Mouse (Mus musculus) forebrain, embryonic 10.5 days (tissue): ENCODE measurements around the gene Bbs4. TPM values are rescaled to one million over a fixed set of nuclear protein-coding genes. Genes with fewer than 3 reads are reported as not detected.
"Not testable (repeated sequence)": the region's sequence is repeated elsewhere in the genome, so short reads cannot be mapped to it uniquely, and the experiment has no call there.

ENCODE experiments used
- DNase-seq: peaks from one replicate; pipeline ENCODE4 v3.0.0-alpha.2; 2017; ENCODE audit warnings: low spot score; ENCODE audit errors: extremely low spot score
- H3K27ac ChIP-seq: fragments of 300-500 bp; sonication (generic); 2 replicates; pipeline ENCODE4 v1.5.1; 2016; ENCODE audit warnings: mild to moderate bottlenecking
- H3K27me3 ChIP-seq: fragments of 300-500 bp; sonication (generic); 2 replicates; pipeline ENCODE4 v1.6.1; 2016; ENCODE audit warnings: mild to moderate bottlenecking; ENCODE audit not compliant: poor library complexity, severe bottlenecking
- H3K36me3 ChIP-seq: fragments of 300-500 bp; sonication (generic); replicated peaks from 2 replicates; pipeline ENCODE4 v1.6.1; 2016; ENCODE audit warnings: mild to moderate bottlenecking, moderate library complexity
- H3K4me1 ChIP-seq: fragments of 300-500 bp; sonication (generic); 2 replicates; pipeline ENCODE4 v1.6.1; 2016
- H3K4me3 ChIP-seq: fragments of 300-500 bp; sonication (generic); 2 replicates; pipeline ENCODE4 v1.5.1; 2016; ENCODE audit warnings: mild to moderate bottlenecking, moderate library complexity
- H3K9me3 ChIP-seq: fragments of 300-500 bp; sonication (generic); 2 replicates; pipeline ENCODE4 v1.6.1; 2016; ENCODE audit warnings: mild to moderate bottlenecking, moderate library complexity
- WGBS: fragments of 180-500 bp; shearing (Covaris S2); methylation state at CpG from one replicate; pipeline ENCODE4 v1.1.7; 2016; 5-methylcytosine and 5-hydroxymethylcytosine counted together
- polyA plus RNA-seq: library from polyadenylated mRNA; unstranded; fragments of >200 nt; fragmentation: Nextera tagmentation; extraction: Ambion mirVana; gene quantifications from 2 replicates; pipeline ENCODE4 v1.2.1, GENCODE M21; 2016

Gene Bbs4
- polyA plus RNA-seq = 20.2 and 21.9 TPM in 2 replicates

DNA sequence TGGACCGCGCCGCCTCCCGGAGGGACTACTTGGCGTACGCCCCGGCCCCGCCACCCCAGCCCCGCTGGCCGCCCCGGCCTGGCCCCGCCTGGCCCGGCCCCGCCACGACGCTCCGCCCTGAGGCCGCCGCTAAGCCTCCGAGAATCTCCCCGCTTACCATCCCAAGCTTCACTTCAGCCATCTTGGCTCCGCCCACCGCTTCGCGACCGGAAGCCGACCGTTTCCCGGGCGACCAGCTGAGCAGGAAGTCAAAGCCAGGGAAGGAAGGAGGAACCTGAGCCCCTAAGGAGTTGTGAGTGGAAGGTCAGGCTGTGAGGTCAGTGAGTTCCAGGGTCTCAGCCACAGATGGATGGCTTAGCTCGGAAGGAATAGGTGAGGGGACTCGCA is at the start of gene Bbs4:
Gene Bbs4, minus strand, starts transcription at position 256 of the 387 bp plus-strand sequence.
- under 1% methylated on average over 32 of the region's 32 CpGs for WGBS
- peak; percentile 93 for DNase-seq

DNA sequence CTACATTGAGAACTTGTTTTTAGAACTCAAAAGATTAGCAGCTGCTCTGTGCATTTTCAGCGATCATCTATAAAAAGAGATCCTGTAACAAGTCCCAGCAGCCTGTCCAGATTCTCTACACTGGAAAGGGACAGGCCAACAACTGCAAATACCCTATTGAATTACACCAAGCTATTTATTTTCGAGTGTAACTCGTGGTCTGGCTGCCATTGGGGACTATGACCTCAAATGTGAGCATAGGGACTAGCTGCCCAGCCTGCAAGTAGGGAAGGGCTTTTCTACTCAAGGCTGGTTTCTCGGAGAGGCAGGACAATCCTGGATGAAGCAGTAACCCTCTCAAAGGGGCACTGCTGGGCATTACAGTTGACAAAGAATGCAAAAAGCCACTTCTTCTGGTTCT is 35.8 kb upstream of the Bbs4 start:
- Histone ChIP-seq H3K9me3 (no peaks in the 10 kb centered on the region), H3K36me3 (peaks cover 41% of the 10 kb centered on the region), H3K4me3 (no peak overlapping the region), H3K4me1 (no peaks in the 10 kb centered on the region), H3K27me3 (no peaks in the 10 kb centered on the region), H3K27ac (no peak overlapping the region)
- WGBS = 89% methylated on average over 4 of the region's 4 CpGs
- no peak for DNase-seq

More for the DNA sequence above, at the start of gene Bbs4:
- Histone ChIP-seq H3K27me3 (no peaks in the 10 kb centered on the region), H3K36me3 (no peaks in the 10 kb centered on the region), H3K27ac (peak within 1 kb of the TSS; percentile 91), H3K4me3 (peak within 1 kb of the TSS; percentile 71), H3K4me1 (peaks cover 15% of the 10 kb centered on the region), H3K9me3 (no peaks in the 10 kb centered on the region)

DNA sequence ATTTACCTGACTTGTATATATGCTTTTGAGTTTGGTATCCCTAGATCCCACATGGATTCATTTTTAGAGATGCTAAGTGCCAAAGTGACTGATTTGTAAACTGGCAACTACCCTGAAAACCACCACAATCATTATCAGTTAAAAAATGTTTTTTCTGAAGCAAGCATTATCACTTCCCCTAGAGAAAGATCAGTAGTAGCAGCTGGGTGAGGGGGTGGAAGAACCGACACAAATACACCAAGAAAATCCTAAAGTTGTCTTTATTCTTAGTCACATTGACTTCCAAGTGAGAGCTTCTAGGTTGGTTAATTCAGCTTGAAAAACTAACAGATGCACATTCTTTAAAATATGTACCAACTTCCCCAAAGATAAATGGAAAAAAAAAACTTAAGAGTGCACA is 35.0 kb upstream of the Bbs4 start:
- no peaks in the 10 kb centered on the region for H3K9me3 ChIP-seq
- WGBS = 81% methylated on average over 1 of the region's 1 CpGs
- no peak overlapping the region for H3K4me3 ChIP-seq
- H3K4me1 ChIP-seq = no peaks in the 10 kb centered on the region
- no peak for DNase-seq
- no peaks in the 10 kb centered on the region for H3K27me3 ChIP-seq
- peaks cover 34% of the 10 kb centered on the region for H3K36me3 ChIP-seq
- no peak overlapping the region for H3K27ac ChIP-seq

DNA sequence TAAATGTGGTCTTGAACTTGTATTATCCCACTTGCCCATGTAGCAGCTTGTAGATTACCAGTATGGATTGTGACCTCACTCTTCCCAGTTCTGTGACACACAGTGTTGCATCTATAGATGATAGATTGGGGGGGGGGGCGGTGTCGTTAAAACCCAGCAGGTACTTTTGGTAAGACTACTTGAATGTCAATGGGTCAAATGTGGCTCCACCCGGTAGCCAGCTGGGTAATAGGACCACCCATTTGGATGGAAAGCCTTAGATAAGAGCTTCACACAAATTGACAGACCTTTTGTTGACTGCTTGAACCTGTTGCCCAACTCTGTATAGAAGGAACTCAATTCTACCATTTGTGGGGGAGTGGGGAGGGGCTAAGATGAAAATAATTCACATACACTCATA is 34.2 kb upstream of the Bbs4 start:
- H3K27ac ChIP-seq = no peak overlapping the region
- H3K4me1 ChIP-seq = no peaks in the 10 kb centered on the region
- H3K27me3 ChIP-seq = no peaks in the 10 kb centered on the region
- 55% methylated on average over 3 of the region's 3 CpGs for WGBS
- H3K4me3 ChIP-seq = no peak overlapping the region
- H3K36me3 ChIP-seq = peaks cover 25% of the 10 kb centered on the region
- H3K9me3 ChIP-seq = no peaks in the 10 kb centered on the region
- no peak for DNase-seq

DNA sequence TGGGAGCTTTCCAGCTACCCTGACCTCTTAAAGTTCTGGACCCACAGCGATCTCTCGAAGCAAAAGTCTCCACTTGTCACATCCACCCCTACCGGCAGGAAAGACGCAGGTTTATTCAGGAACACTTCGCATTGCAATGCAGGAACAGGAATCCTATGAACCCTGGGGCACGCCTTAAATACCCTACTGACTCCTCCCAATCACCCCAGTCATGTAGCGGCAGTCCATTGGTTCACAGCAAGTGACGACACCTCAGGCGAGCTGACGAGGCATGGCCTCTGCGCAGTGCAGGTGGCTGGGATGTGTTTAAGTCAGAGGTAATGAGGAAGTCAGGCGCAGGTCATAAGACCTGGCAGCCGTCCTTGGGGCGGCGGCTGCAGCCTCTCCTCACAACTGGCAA is 22.3 kb upstream of the Bbs4 start:
- WGBS = 94% methylated on average over 15 of the region's 15 CpGs
- H3K9me3 ChIP-seq = peaks cover 20% of the 10 kb centered on the region
- DNase-seq = no peak
- H3K27me3 ChIP-seq = no peaks in the 10 kb centered on the region
- H3K4me3 ChIP-seq = no peak overlapping the region
- H3K4me1 ChIP-seq = no peaks in the 10 kb centered on the region
- H3K36me3 ChIP-seq = no peaks in the 10 kb centered on the region
- H3K27ac ChIP-seq = no peak overlapping the region

DNA sequence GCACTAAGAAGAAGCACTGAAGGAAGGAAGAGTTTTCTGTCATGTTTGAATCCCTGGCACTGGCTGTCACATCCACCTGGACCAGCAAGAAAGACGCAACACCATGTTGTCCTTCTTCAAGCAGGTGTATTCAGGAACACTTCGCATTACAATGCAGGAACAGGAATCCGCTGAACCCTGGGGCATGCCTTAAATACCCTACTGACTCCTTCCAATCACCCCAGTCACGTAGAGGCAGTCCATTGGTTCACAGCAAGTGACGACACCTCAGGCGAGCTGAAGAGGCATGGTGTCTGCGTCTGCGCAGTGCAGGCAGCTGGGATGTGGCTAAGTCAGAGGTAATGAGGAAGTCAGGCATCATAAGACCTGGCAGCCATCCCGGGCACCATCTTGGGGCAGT is 16.3 kb upstream of the Bbs4 start:
- Histone ChIP-seq H3K36me3 (no peaks in the 10 kb centered on the region), H3K27ac (no peak overlapping the region), H3K27me3 (no peaks in the 10 kb centered on the region), H3K4me3 (no peak overlapping the region), H3K4me1 (no peaks in the 10 kb centered on the region), H3K9me3 (peaks cover 24% of the 10 kb centered on the region)
- no peak for DNase-seq
- WGBS = 90% methylated on average over 9 of the region's 9 CpGs

DNA sequence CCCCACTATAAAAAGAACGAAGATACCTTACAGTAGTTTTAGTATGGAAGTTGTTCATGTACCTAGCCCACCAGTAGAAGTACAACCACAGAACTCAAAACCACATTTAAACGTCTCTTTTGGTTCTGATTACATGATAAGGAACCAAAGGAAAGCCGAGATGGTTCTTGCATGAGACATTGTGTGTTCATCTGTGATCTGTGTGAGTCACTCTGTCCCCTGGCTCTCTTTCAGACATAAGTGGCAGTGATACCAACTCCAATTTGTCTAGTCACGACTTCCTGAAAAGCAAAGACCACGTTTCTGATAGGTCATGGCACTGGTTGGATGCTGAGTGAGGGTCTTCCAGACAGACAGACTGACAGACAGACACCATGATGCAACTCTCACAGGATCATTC is 15.9 kb upstream of the Bbs4 start:
- DNase-seq = no peak
- H3K9me3 ChIP-seq = peaks cover 23% of the 10 kb centered on the region
- H3K27ac ChIP-seq = no peak overlapping the region
- 86% methylated on average over 5 of the region's 5 CpGs for WGBS
- no peak overlapping the region for H3K4me3 ChIP-seq
- H3K27me3 ChIP-seq = no peaks in the 10 kb centered on the region
- H3K4me1 ChIP-seq = no peaks in the 10 kb centered on the region
- H3K36me3 ChIP-seq = no peaks in the 10 kb centered on the region

DNA sequence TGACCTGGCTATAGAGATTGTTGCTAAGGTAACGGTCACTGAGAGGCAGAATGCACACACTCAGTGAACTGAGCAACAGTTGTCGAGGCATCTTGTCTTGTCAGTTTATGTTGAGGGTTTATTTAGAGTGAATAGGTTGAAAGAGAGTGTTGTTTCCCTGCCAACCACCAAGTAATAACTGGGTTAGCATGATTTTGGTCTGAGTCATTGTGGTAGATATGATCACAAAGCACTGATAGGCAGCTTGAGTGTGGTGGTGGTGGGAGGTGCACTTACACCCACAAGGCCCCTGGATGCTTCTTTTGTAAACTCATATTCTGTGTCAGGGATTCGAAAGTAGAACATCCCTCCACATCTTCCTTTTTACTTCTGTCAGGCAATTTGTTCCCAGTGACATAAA is 7.2 kb upstream of the Bbs4 start:
- H3K27me3 ChIP-seq, DNase-seq, H3K4me1 ChIP-seq, H3K36me3 ChIP-seq, H3K27ac ChIP-seq, H3K4me3 ChIP-seq, H3K9me3 ChIP-seq: not testable (repeated sequence)
- WGBS = 75% methylated on average over 2 of the region's 3 CpGs

DNA sequence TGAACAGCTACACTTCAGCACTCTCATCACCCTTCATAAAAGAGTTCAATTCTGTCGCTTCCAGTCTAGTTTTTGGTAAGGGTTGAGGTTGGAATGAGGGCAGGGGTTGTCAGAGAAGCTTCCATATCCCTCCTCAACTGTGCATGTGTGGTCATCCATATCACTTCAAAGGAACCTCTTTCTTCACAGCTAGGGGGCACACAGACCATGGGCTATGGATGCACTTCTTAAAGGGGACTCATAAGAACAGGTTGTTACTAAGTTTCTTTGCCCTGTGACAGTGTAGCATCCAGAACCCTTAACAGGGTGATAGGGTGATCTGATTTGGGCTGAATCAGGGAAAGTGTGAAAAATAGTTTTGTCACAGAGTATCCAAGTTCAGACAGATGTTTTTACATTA is 4.7 kb upstream of the Bbs4 start:
- not testable (repeated sequence) for DNase-seq, H3K4me3 ChIP-seq, H3K27me3 ChIP-seq, H3K36me3 ChIP-seq, H3K9me3 ChIP-seq, H3K4me1 ChIP-seq, H3K27ac ChIP-seq
- 57% methylated on average over 1 of the region's 1 CpGs for WGBS

DNA sequence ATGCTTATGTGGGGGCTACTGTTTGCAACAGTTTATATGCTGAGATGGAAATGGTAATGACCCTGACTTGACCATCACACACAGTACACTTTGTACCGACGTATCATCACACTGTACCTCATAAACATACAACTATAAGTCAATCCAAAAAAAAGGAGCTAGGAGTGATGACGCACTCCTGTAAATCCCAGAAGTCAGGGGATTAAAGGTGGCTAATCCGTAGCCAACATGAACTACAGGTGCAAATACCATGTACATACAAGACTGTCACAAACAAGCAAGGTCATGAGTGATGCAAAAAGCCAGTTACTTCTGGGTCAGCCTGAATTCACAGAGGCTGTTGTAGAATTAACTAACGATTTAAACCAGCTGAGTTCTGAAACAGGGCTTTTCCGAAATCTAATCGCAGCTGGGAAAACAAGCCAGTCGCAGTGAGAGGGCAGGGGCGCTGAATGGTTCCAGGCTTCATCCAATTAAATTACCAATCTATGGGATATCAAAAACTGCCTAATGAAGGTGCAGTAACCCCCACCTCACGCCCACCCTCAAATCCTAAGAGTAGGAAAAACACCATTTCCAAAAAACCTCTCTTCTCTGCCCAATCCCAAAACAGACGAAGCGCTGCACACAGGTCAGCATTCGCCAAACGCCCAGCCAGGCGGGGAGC is 589 bp downstream of the Bbs4 start:
- H3K36me3 ChIP-seq = no peaks in the 10 kb centered on the region
- H3K4me3 ChIP-seq = peak overlapping the region; percentile 71
- no peaks in the 10 kb centered on the region for H3K27me3 ChIP-seq
- H3K4me1 ChIP-seq = peaks cover 15% of the 10 kb centered on the region
- H3K9me3 ChIP-seq = no peaks in the 10 kb centered on the region
- 13% methylated on average over 15 of the region's 15 CpGs for WGBS
- peak overlapping the region; percentile 91 for H3K27ac ChIP-seq
- DNase-seq = no peak

DNA sequence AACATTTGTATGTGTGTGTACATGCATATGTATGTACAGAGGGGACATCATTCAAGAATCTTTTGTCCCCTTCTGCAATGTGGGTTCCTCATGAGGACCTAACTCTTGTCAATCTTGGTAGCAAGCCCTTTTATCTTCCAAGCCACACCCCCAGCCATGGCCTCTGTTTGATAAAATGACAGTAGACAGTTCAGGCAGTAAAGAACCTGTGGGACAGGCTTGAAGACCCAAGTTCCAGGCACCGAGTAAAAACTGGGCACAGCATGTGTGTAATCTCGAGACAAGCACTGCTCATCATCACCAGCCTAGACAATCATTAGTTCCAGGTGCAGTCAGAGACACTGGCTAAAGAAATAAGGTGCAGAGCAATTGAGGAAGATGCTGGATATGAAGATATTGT is 7.1 kb downstream of the Bbs4 start:
- H3K36me3 ChIP-seq = peaks cover 29% of the 10 kb centered on the region

DNA sequence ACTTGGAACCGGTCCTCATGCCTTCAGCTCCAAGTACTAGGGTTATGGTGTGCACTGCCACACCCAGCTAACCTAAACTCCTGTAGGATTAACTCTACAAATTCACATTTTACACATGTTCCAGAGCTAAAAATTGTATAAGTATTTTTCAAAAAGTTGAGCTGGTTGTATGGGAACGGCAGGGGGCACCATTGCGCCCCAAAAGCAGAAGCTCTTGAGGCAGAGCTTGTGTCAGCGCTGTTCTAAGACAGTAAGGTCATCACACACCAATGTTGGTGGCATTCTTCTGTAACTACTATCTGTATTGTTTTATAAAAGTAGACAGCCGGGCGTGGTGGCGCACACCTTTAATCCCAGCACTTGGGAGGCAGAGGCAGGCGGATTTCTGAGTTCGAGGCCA is 13.3 kb downstream of the Bbs4 start:
- Histone ChIP-seq H3K27ac (no peak overlapping the region), H3K4me3 (no peak overlapping the region), H3K9me3 (no peaks in the 10 kb centered on the region), H3K27me3 (no peaks in the 10 kb centered on the region), H3K4me1 (no peaks in the 10 kb centered on the region), H3K36me3 (peaks cover 55% of the 10 kb centered on the region)
- WGBS = 90% methylated on average over 9 of the region's 9 CpGs
- no peak for DNase-seq

More for the DNA sequence above, 7.1 kb downstream of the Bbs4 start:
- WGBS = 79% methylated on average over 2 of the region's 2 CpGs
- DNase-seq = no peak
- H3K4me3 ChIP-seq = no peak overlapping the region
- H3K9me3 ChIP-seq = no peaks in the 10 kb centered on the region
- H3K4me1 ChIP-seq = no peaks in the 10 kb centered on the region
- no peaks in the 10 kb centered on the region for H3K27me3 ChIP-seq
- no peak overlapping the region for H3K27ac ChIP-seq

DNA sequence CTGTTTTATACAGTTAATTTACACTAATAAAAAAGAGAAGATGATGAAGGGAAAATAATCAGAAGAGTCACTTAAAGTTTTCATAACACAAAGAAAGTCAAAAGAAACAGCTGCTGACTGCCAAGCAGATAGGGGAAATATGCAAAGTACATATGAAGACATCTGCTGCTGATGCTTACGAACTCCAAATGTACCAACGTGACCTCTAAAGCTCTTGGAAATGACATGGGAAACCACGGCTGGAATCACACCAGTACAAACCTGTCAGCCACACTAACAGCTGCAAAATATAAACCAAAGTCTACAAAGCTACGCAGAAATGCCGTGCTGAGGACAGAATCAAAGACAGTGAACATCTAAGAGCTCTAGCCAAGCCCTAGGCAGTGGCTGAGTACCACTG is 14.2 kb downstream of the Bbs4 start:
- no peaks in the 10 kb centered on the region for H3K9me3 ChIP-seq
- H3K27me3 ChIP-seq = no peaks in the 10 kb centered on the region
- H3K4me3 ChIP-seq = no peak overlapping the region
- 94% methylated on average over 5 of the region's 5 CpGs for WGBS
- DNase-seq = no peak
- H3K4me1 ChIP-seq = no peaks in the 10 kb centered on the region
- H3K27ac ChIP-seq = no peak overlapping the region
- H3K36me3 ChIP-seq = peaks cover 59% of the 10 kb centered on the region

DNA sequence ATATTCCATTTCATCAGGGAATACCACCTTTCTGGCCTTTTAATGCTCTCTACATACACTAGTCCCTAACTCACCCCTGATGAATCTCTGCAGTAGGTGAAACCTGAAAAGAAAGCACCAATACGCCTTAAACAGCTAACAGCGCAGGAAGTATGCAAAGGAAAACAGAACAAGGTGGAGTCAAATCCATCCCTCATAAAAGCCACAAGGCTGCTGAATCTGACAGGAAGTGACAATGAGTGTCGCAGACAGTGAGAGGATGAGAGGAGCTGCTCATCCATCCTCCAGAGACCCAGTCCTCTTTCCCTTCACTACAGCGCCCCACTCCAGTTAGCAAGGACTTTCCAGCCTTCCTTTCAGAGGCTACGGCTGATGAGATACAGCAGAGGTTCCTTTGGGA is 14.9 kb downstream of the Bbs4 start:
- no peaks in the 10 kb centered on the region for H3K9me3 ChIP-seq
- no peak overlapping the region for H3K27ac ChIP-seq
- no peaks in the 10 kb centered on the region for H3K4me1 ChIP-seq
- H3K27me3 ChIP-seq = no peaks in the 10 kb centered on the region
- WGBS = 91% methylated on average over 5 of the region's 5 CpGs
- no peak overlapping the region for H3K4me3 ChIP-seq
- peaks cover 58% of the 10 kb centered on the region for H3K36me3 ChIP-seq
- no peak for DNase-seq
